Mouse (Mus musculus) kidney, postnatal 0 days (tissue): ENCODE measurements around the gene Fam173a. TPM values are rescaled to one million over a fixed set of nuclear protein-coding genes. Genes with fewer than 3 reads are reported as not detected.
"Not testable (repeated sequence)": the region's sequence is repeated elsewhere in the genome, so short reads cannot be mapped to it uniquely, and the experiment has no call there.

Experiments
- ATAC-seq: fragments of 200-750 bp; cut with Nextera tagmentation; replicated peaks from 2 replicates; pipeline ENCODE4 v1.8.0; 2017; ENCODE audit warnings: low read depth, moderate number of reproducible peaks, moderate TSS enrichment, moderate library complexity; ENCODE audit not compliant: low FRiP score
- DNase-seq: peaks from one replicate; pipeline ENCODE4 v3.0.0-alpha.2; 2016; ENCODE audit warnings: low spot score
- H3K27ac ChIP-seq: fragments of 300-500 bp; sonication (generic); 2 replicates; pipeline ENCODE4 v1.5.1; 2014; ENCODE audit warnings: mild to moderate bottlenecking
- H3K27me3 ChIP-seq: fragments of 300-500 bp; sonication (generic); 2 replicates; pipeline ENCODE4 v1.6.1; 2014; ENCODE audit warnings: low read length, mixed read lengths; ENCODE audit not compliant: insufficient read depth
- H3K36me3 ChIP-seq: fragments of 300-500 bp; sonication (generic); 2 replicates; pipeline ENCODE4 v1.6.1; 2014; ENCODE audit warnings: low read length, mixed read lengths; ENCODE audit not compliant: insufficient read depth
- H3K4me1 ChIP-seq: fragments of 300-500 bp; sonication (generic); replicated peaks from 2 replicates; pipeline ENCODE4 v1.6.1; 2014; ENCODE audit warnings: antibody characterized with exemption, low read length, mixed read lengths; ENCODE audit not compliant: insufficient read depth
- H3K4me2 ChIP-seq: fragments of 300-500 bp; sonication (generic); 2 replicates; pipeline ENCODE4 v1.6.1; 2014; ENCODE audit warnings: mild to moderate bottlenecking, low read length, moderate library complexity, mixed read lengths
- H3K4me3 ChIP-seq: fragments of 300-500 bp; sonication (generic); replicated peaks from 2 replicates; pipeline ENCODE4 v1.5.1; 2014; ENCODE audit warnings: low read depth, low read length
- H3K9ac ChIP-seq: fragments of 300-500 bp; sonication (generic); 2 replicates; pipeline ENCODE4 v1.6.1; 2014; ENCODE audit warnings: low read depth, low read length
- H3K9me3 ChIP-seq: fragments of 300-500 bp; sonication (generic); replicated peaks from 2 replicates; pipeline ENCODE4 v1.6.1; 2016; ENCODE audit warnings: low read length, inconsistent platforms, mixed read lengths
- CTCF ChIP-seq: IDR thresholded peaks from 2 replicates; pipeline ENCODE4 v1.5.1; 2016; ENCODE audit warnings: antibody characterized with exemption, low read depth, mild to moderate bottlenecking, moderate library complexity
- WGBS: fragments of 180-500 bp; shearing (Covaris S2); extraction: QIAGEN DNeasy Blood & Tissue Kit; methylation state at CpG from one replicate; pipeline ENCODE4 v1.1.7; 2014; 5-methylcytosine and 5-hydroxymethylcytosine counted together
- microRNA-seq: library from miRNA; unstranded; fragments of <30 nt; microRNA quantifications from one replicate; pipeline ENCODE4, GENCODE M21; 2016
- polyA plus RNA-seq: library from polyadenylated mRNA; unstranded; fragments of >200 nt; fragmentation: Nextera tagmentation; extraction: Ambion mirVana; gene quantifications from 2 replicates; pipeline ENCODE4 v1.2.1, GENCODE M21; 2015

The Fam173a gene
- polyA plus RNA-seq, 1 experiment from 2014 or later = 112 TPM

DNA sequence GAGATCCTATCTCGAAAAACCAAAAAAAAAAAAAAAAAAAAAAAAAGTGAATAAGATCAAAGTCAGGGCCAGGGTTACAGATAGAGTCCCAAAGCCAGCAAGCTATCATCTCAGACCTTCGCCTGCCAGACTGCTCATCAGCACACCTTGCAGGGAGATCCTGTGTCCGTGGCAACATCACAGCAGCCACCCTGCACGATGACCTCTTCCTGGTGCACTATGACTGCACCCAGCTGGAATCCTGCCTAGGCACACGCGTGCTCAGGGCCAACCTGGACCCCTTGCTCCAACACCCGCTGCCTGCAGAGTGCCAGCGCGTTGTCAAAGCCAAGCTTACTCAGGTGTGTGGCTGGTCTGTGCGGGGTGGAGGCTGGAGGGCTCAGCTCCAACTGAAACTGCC, 48.4 kb downstream of the Fam173a start:
- DNase-seq (no peak), ATAC-seq (no peak)
- H3K9me3 ChIP-seq = no peaks in the 10 kb centered on the region
- H3K36me3 ChIP-seq = no peaks in the 10 kb centered on the region
- WGBS = 76% methylated on average over 10 of the region's 10 CpGs
- no peaks in the 10 kb centered on the region for H3K27me3 ChIP-seq
- H3K4me1 ChIP-seq = no peaks in the 10 kb centered on the region
- no peak overlapping the region for H3K4me2 ChIP-seq
- no peak for TF ChIP-seq CTCF
- H3K27ac ChIP-seq = no peak overlapping the region
- H3K9ac ChIP-seq = no peak overlapping the region
- H3K4me3 ChIP-seq = no peak overlapping the region

DNA sequence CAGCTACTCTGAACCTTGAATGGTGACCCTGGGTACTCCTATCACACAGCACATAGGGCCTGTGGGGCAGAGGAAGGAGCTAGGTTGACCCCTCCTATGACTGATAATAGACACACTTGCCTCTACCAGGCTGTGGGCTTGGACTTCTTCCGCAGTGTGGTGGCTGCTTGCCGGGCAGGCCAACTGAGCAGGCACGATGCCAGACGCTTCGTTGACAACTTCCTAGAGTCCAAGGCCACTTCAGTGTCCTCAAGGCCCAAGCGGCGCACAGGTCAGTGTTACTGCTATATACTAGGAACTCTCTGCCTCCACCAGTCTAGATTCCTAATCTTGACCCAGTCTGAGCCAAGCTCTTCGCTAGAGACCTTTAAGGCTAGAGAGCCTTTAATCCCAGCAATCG, 48.9 kb downstream of the Fam173a start:
- Histone ChIP-seq H3K4me1 (no peaks in the 10 kb centered on the region), H3K4me3 (no peak overlapping the region), H3K27ac (no peak overlapping the region), H3K9me3 (no peaks in the 10 kb centered on the region), H3K27me3 (no peaks in the 10 kb centered on the region), H3K9ac (no peak overlapping the region), H3K36me3 (no peaks in the 10 kb centered on the region), H3K4me2 (no peak overlapping the region)
- ATAC-seq (no peak), DNase-seq (no peak)
- WGBS = 90% methylated on average over 9 of the region's 9 CpGs
- no peak for TF ChIP-seq CTCF

- H3K4me2 ChIP-seq, H3K9me3 ChIP-seq, H3K27me3 ChIP-seq, H3K9ac ChIP-seq, H3K27ac ChIP-seq, DNase-seq, H3K36me3 ChIP-seq, ATAC-seq, H3K4me3 ChIP-seq, H3K4me1 ChIP-seq: not testable (repeated sequence)
- WGBS = 71% methylated on average over 12 of the region's 12 CpGs
These were observed 51.2 kb downstream of the Fam173a start for GRCm38 (mm10) chr17:25741471-25741870.

Small RNA genes within 50 kb of the gene (microRNA-seq; reads per million reads assigned to microRNA genes)
- gene Gm25083 = not detected
- gene Mir3082 = 0.60 reads per million
- 1.0 reads per million for gene Mir6966

Other genes starting within 250 kb of the Fam173a start
- 1.8 and 2.2 TPM in 2 replicates for gene Sox8, start 222.2 kb downstream of the Fam173a start, polyA plus RNA-seq
- gene Lmf1, start 213.8 kb downstream of the Fam173a start, polyA plus RNA-seq = 22.0 and 25.5 TPM in 2 replicates
- 0.70 TPM in 2 replicates for gene Gng13, start 75.7 kb downstream of the Fam173a start, polyA plus RNA-seq
- 10.3 and 13.8 TPM in 2 replicates for gene Chtf18, start 65.5 kb downstream of the Fam173a start, polyA plus RNA-seq
- gene Rpusd1, start 65.2 kb downstream of the Fam173a start, polyA plus RNA-seq = 14.9 and 16.5 TPM in 2 replicates
- gene Mslnl, start 56.9 kb downstream of the Fam173a start, polyA plus RNA-seq = not detected in 2 replicates
- gene Msln, start 38.5 kb downstream of the Fam173a start, polyA plus RNA-seq = 6.6 and 9.6 TPM in 2 replicates
- 34.5 and 35.3 TPM in 2 replicates for gene Narfl, start 19.1 kb downstream of the Fam173a start, polyA plus RNA-seq
- 79.9 and 80.0 TPM in 2 replicates for gene Haghl, start 7.2 kb downstream of the Fam173a start, polyA plus RNA-seq
- gene Ccdc78, start 6.3 kb downstream of the Fam173a start, polyA plus RNA-seq = 0.13 and 0.17 TPM in 2 replicates
- 0.82 TPM in 1 of 2 replicates, not detected in the other for gene AC134908.4, start 2.8 kb upstream of the Fam173a start, polyA plus RNA-seq
- gene Metrn, start 4.2 kb upstream of the Fam173a start, polyA plus RNA-seq = 45.4 and 50.9 TPM in 2 replicates
- 0.34 and 0.56 TPM in 2 replicates for gene Fbxl16, start 16.2 kb upstream of the Fam173a start, polyA plus RNA-seq
- gene Wdr24, start 30.7 kb upstream of the Fam173a start, polyA plus RNA-seq = 21.0 and 22.1 TPM in 2 replicates
- gene Jmjd8, start 36.0 kb upstream of the Fam173a start, polyA plus RNA-seq = 53.1 and 54.5 TPM in 2 replicates
- 267 and 287 TPM in 2 replicates for gene Stub1, start 40.5 kb upstream of the Fam173a start, polyA plus RNA-seq
- 3.7 and 3.9 TPM in 2 replicates for gene Rhbdl1, start 44.4 kb upstream of the Fam173a start, polyA plus RNA-seq
- 2.7 and 2.8 TPM in 2 replicates for gene Gm20683, start 48.9 kb upstream of the Fam173a start, polyA plus RNA-seq
- 21.1 and 22.4 TPM in 2 replicates for gene Rhot2, start 52.0 kb upstream of the Fam173a start, polyA plus RNA-seq
- gene Wdr90, start 68.6 kb upstream of the Fam173a start, polyA plus RNA-seq = 10.6 and 10.7 TPM in 2 replicates
- gene Mcrip2, start 75.9 kb upstream of the Fam173a start, polyA plus RNA-seq = 128 and 138 TPM in 2 replicates
- gene Mettl26, start 82.2 kb upstream of the Fam173a start, polyA plus RNA-seq = 106 and 119 TPM in 2 replicates
- 0.38 and 0.51 TPM in 2 replicates for gene Wfikkn1, start 88.0 kb upstream of the Fam173a start, polyA plus RNA-seq
- gene Rab40c, start 126.8 kb upstream of the Fam173a start, polyA plus RNA-seq = 20.4 and 22.1 TPM in 2 replicates
- 69.5 and 70.2 TPM in 2 replicates for gene Pigq, start 152.0 kb upstream of the Fam173a start, polyA plus RNA-seq
- gene Nhlrc4, start 152.1 kb upstream of the Fam173a start, polyA plus RNA-seq = 1.1 and 2.5 TPM in 2 replicates
- gene A930017K11Rik, start 159.7 kb upstream of the Fam173a start, polyA plus RNA-seq = 6.8 and 7.2 TPM in 2 replicates
- gene Capn15, start 192.9 kb upstream of the Fam173a start, polyA plus RNA-seq = 17.0 and 19.8 TPM in 2 replicates